Mouse (Mus musculus): Measurements from ENCODE around the gene Ccdc38.

GRCm38 (mm10) chr10:93594022-93594482 is 53.6 kb downstream of the Ccdc38 start:
- TF ChIP-seq CTCF (IDR thresholded peaks at IDR 0.05; ENCODE audit: borderline replicate concordance, insufficient read depth, low read depth, low read length) (peak; percentile 81), POLR2A (IDR thresholded peaks at IDR 0.05; ENCODE audit: borderline replicate concordance, insufficient read depth, low read length) (peak; percentile 69; the same call in 1 of the 2 replicates)
